ENCODE assay signal across 16 mouse cellular contexts in genomic region chr13:112733311-112733710, GRCm38 (mm10).
"Had no signal": no experiment of that assay in that cellular context is flagged by ENCODE, and none has a peak within 500 bp of the region (broad histone marks: within the 10 kb centered on the region; RNA-seq: fewer than 3 reads in every experiment).

No protein-coding gene starts in this region.

- H3K4me1 ChIP-seq: neural tube, embryonic 13.5 days; neural tube, embryonic 15.5 days; stomach, embryonic 15.5 days had no signal

- H3K9ac ChIP-seq: neural tube, embryonic 13.5 days; neural tube, embryonic 15.5 days; stomach, embryonic 15.5 days had no signal

- H3K4me2 ChIP-seq: neural tube, embryonic 13.5 days; neural tube, embryonic 15.5 days; stomach, embryonic 15.5 days had no signal

- H3K4me3 ChIP-seq: neural tube, embryonic 13.5 days; neural tube, embryonic 15.5 days; stomach, embryonic 15.5 days had no signal

- H3K27me3 ChIP-seq: neural tube, embryonic 13.5 days; neural tube, embryonic 15.5 days; stomach, embryonic 15.5 days had no signal

- H3K9me3 ChIP-seq: neural tube, embryonic 13.5 days; neural tube, embryonic 15.5 days; stomach, embryonic 15.5 days had no signal

- H3K36me3 ChIP-seq: stomach, embryonic 15.5 days had no signal

- DNase-seq: retina, postnatal 1 day; right cerebral cortex, adult 18-20 months; right cerebral cortex, postnatal 14 days; right cerebral cortex, postnatal 25 days; right cerebral cortex, postnatal 4 days; spleen, adult 18-20 months; thymus, adult 18-20 months; thymus, adult 2 months; thymus, postnatal 14 days; thymus, postnatal 25 days; thymus, postnatal 36 days; thymus, postnatal 4 days had no signal

- H3K27ac ChIP-seq: neural tube, embryonic 13.5 days; neural tube, embryonic 15.5 days; stomach, embryonic 15.5 days; stomach, postnatal 0 days had no signal
